Mouse (Mus musculus): ENCODE results near the gene Tex36.

The Tex36 gene

DNA sequence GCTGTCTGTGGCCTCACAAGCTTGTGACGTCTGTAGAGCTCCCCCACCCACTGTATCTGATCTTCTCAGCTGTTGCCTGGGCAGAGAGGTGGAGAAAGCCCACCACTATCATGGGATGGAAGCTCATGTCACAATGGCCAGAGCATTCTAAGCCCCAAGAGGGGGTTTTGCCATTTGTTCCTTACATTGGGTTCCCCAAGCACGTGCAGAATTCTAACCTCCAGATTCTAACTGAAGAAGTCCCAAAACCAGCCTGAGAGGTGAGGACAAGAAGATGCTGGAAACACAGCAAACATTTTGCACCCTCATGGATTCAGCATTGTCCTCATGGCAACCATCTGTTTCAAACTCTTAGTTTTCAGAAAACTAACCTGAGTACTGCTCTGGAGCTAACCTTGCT lies at the start of gene Tex36:
TSS of gene Tex36 (minus strand) at position 101 of the 400 bp plus-strand sequence.
- no peak for ATAC-seq (ENCODE audit: low TSS enrichment)

DNA sequence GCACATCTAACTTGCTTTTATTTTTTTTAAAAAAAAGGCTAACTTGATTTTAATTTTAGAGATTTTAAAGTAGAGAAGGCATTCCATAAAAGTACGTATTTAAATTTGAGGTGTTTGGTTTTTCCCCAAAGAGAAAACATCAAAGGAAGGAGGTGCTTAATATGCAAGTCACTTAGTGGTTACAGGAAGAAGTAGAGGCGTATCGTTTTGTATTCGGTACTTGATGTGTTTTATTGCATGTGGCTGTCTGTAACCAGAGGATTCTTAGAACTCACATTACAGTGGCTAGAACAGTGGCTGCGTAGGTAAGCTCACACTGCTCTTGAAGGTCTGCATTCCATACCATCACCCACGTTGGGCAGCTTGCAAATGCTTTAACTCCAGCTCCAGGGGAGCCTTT lies 43.8 kb upstream of the Tex36 start:
- no peak for ATAC-seq (ENCODE audit: low TSS enrichment)

DNA sequence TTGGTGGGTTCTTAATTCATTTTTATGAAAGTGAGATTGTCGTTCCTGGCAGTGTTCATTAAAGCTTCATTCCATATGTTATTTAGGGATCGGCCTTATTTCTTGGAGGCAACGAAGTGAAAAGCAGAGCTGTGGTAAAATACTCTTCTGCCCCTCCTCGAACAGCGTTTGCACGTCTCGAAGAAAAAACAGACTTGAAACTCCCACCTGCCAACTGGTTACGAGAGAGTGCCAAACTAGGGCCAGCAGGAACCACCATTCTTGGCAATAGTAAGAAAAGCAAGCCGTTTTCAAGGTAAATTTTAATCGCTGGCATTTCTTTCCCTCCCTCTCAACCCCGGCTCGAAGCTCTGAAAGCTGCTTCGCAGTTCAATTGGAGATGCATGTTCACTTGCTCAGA lies 36.9 kb upstream of the Tex36 start:
- no peak for ATAC-seq (ENCODE audit: low TSS enrichment)

DNA sequence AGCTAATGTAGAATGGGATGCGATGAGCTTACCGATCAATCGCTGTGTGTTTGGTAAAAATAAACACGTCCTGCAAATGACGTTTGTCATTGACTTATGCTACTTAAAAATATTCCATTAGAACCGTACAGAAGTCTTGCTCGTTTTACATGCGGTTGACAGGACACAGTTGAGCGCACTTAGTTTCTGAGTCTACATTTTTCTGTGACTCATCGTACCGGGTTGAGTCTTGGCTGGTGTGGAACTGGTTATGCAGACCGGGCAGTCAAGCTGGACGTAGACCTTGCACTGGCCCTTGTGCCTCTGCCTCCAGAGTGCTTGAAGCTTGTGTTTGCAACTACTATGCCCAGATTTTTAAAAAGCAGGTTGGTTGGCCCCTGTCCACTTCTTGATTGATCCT lies 36.3 kb upstream of the Tex36 start:
- no peak for ATAC-seq (ENCODE audit: low TSS enrichment)

DNA sequence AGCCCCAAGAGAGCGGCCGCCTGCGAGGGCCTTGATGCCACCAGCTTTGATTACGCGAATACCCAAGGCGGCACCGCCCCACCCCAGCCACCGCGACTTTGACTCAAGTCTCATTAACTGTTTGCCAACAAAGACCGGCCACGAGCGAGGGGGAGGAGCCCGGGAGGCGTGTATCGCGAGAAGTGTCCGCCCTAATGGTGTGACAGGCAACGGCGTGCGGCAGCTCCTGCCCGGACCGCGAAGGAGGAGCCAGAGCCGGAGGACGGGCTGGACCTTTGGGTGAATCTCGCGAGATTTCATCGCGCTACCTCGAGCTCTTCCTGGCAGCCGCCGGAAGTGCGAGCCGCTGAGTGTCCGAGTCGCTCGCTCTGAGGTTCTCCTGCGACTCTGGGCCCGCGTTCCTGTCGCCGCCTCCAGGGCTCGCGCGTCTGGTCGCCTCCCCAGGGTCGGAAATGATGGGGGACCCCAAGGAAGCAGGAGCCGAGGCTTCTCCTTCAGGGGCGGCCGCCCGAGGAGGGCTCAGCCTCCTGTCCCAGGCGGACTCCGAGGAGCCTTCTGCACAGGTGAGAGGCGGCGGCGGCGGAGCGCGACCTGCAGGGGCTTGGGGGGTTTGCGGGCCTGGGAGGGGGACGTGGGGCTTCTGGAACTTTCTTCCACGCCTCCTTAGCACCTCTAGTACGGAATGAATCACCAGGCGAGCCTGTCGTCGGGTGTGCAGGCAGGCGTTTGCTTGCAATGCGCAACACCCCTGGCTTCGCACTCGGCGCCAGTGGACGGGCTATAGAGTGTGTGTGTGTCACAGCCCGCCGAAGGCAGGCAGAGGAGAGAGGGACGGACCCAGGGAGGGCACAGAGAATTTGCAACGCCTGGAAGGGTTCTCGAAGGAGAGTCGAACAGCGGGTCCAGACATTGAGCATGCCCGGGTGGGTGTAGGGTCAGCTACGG lies 35.7 kb upstream of the Tex36 start, which contains the start of gene Edrf1:
TSS of gene Edrf1 (plus strand) at position 183 of the 945 bp plus-strand sequence.
- peak; percentile 93 for ATAC-seq (ENCODE audit: low TSS enrichment)

DNA sequence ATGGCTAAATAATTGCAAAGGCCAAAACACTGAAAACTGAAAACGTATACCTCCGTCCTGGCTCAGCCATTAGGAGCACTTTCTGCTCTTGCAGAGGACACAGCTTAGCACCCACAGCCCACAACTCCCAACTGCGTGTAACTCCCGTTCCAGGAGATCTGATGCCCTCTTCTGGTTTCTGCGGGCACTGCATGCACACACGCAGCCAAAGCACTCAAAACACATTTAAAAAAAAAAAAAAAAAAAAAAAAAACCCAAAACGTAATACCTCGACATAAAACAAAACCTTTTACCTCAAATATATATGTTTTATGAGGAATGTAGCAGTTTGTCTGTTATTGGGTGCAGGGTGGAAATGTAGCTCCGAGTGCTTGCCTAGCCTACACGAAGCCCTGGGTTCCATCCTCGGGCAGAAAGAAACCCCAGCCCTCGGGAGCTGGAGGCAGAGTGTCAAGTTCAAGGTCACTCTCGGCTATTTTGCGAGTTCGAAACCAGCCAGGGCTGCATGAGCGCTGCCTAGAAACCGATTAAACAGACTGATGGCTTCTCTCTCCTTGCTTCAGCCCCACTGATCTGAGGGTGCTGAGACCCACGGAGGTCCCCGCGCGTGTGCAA lies 34.9 kb upstream of the Tex36 start:
- 0 out of 2 replicates have a peak, but pooled peaks have one; percentile 21 for ATAC-seq (ENCODE audit: low TSS enrichment)

DNA sequence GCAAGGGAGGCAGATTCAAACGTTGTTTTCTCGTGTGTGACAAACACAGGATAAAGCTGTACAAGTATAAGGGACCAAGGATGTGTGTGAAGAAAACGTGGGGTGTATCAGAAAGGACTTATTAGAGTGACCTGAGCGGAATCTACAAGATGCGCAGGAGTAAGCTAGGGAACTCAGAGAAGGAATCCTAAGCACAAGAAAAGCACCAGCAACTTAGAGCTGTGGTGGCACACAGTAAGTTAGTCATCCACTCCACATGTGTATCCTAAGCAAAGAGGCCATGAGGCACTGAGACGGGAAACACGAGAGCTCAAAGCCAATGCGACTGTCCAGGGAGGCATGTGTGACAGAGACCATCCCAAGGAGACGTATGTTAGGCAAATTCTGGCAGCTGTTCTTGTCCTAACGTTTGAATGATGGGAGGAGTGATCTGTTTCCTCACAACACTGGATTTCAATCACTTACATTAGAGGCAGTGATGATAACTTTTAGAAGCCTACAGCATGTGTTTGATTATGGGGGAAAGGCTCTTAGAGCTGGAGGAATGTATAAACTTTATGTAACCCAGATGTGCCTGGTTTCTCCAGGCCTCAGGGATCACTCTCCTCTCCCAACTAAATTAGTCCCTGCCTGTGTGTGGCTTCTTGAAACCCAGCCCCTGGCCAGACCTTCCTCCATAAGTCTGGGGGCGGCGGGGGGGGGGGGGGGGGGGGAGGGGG lies 33.1 kb upstream of the Tex36 start:
- ATAC-seq (ENCODE audit: low TSS enrichment), result no peak

DNA sequence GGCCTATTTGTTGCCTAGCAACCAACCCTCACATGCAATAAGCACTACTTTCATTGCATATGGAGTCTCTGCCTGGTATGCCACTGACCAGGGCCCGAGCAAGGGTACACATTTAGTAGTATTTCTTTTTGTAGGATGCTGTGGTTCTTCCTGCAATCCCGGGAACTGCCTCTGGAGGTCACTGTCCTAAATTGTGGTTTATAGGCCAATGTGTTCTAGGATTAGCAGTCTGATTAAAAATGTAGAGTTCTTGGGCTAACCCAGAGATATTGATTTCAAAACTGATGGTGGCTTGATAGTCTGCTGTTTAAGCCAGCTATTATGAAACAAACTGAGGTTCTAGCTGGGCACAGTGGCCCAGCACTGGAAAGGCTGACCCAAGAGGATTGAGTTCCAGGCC lies 30.5 kb upstream of the Tex36 start:
- no peak for ATAC-seq (ENCODE audit: low TSS enrichment)

DNA sequence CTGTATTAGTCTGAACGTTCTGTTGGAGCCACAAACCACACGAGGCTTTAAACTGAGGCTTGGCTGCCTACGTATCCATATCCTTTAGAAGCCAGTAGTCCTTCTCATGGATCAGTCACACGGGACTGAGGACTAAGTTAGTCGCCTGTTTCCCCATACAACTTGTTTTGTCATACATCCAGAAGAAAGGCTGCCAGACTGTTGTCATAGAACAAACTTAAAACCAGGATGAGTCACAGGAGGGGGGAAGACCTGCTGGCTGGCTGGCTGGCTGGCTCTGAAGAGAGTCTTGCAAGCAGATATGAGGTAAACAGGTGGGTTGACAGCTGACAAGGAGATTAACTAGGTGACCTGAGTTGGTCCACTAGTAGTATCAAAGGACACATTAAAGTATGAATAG lies 28.9 kb upstream of the Tex36 start:
- ATAC-seq (ENCODE audit: low TSS enrichment), result no peak

DNA sequence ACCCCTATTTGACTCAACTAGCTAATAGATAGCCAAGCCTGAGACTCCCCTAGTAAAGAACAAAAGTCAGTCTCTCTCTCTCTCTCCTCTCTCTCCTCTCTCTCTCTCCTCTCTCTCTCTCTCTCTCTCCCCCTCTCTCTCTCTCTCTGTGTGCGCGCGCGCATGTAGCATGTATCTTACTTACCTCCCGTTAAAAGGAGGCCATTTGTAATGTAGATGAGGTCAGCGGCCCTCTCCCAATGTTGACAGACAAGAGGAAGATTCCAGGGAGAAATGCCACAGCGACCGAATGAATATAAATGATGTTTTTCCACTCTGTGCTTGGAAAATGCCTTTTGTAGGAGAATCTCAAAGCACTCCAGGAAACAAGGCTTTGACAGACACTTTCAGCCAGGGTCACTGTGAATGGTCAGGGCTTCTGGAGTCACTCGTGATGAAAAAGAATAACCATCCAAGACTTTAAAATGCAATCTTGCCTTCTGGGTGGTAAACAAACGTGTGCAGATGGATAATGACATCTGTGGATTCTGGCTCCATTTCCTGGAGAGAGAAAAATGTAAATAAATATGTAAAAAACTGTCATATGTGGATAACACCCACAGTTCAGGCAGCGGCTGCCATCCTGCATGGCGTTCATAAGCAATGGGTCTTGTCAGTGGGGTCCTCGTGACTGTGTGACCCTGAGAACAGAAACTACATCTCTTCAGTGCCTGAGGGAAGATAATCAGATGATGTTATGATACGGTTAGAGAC lies 25.4 kb upstream of the Tex36 start:
- no peak for ATAC-seq (ENCODE audit: low TSS enrichment)

DNA sequence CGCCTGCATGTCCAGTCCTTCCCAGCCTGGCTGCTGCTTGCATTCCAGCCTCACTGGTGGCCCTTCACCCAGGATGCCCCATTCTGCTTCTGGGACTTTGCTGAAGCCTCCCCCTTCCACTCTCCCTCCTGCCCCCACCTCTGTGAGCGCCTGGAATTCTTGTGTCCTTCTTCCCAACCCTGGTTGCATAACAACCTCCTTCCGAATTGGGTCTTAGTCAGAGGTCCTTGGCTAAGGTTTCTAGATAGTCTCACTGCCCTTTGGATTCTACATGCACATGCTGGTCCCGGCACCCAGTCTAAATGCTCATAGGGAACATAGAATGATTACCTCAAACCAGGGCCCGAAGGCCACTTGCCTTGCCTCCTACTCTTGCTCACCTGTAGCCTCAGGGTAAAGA lies 21.3 kb upstream of the Tex36 start:
- ATAC-seq (ENCODE audit: low TSS enrichment), result no peak

DNA sequence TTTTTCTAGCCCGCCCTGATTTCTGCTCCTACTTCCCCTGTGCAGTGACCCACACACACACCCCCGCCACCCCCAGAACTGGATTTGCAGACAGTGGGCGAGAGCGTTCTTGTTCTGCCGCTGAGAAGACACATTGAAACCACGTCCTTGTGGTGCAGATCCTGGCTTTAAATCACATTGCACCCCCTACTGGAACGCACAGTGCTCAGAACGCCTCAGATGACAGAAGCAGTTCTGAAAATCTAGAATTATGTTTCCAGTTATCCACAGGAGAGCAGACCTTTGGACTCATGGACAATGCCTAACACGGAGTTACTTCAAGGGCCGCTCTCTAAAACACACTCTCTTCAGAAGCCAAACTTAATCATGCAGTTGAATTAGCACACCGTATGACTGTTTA lies 18.8 kb upstream of the Tex36 start:
- ATAC-seq (ENCODE audit: low TSS enrichment), result peak; percentile 95

DNA sequence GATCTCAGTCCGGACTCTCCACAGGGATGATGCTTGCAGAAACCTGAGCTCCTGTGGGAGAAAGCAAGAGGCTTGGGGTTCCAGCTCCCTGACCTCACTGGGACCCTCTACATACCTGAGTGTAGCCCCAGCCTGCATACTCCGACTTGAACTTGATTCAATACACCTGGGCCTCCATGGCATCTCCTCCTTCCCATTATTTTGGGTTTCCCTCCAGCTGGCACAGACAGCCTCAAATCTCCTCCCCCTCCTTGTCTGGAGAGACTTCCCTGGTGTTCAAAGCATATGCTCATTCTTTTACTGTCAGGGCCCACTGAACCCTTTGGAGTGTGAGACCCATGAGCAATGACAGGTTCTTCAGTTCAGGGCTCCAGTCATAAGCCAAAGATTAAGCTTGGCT lies 11.0 kb upstream of the Tex36 start:
- ATAC-seq (ENCODE audit: low TSS enrichment), result no peak

DNA sequence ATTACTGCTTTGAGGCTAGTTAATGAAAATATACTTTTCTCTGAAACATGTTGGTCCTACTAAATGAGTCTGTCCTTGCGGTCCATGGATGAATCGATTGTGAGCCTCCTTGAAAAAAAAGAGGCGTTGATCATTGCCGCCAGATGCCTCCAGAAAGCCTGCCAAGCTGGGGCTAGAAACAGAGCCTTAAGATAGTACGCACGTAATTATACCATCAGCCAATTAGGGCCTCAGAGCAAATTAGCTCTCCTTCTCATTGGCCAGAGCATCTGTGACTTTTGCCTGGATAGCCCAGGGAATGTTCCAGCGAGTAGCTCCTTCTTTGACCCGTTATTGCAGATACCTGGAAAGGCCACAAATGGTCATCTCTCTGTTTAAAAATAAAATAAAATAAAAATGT lies 7.6 kb upstream of the Tex36 start:
- ATAC-seq (ENCODE audit: low TSS enrichment), result 0 out of 2 replicates have a peak, but pooled peaks have one; percentile 68

DNA sequence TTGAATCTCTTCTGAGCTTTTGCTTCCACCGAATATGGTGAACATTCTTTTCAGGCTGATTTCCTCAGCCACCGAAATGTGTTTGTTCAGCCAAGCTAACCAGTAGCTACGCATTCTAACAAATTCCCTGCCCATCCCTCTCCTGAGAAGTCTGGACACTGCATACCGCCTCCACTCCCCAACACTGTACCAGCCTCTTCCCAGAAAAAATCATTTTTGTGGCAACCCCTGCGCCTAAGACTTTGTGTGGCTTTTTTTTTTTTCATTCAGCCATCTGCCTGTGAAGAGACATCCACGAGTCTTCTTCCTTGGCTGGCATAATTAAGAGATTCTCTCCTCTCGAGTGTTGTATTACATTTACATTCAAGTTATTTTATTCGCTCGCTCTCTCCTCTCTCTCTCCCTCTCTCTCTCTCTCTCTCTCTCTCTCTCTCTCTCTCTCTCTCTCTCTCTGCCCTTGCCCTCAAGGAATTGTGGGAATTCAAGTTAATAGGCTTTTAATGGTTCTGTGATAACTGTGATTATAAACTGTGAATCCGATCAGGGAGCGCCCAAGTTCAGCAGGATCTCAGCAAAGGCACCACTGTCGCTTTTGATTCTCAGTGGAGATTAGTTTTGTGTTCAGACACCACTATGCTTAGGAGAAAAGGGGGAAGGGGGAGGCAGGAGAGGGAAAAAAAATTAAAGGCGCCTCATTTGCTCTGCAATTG lies 6.8 kb upstream of the Tex36 start:
- peak; percentile 86 for ATAC-seq (ENCODE audit: low TSS enrichment)

DNA sequence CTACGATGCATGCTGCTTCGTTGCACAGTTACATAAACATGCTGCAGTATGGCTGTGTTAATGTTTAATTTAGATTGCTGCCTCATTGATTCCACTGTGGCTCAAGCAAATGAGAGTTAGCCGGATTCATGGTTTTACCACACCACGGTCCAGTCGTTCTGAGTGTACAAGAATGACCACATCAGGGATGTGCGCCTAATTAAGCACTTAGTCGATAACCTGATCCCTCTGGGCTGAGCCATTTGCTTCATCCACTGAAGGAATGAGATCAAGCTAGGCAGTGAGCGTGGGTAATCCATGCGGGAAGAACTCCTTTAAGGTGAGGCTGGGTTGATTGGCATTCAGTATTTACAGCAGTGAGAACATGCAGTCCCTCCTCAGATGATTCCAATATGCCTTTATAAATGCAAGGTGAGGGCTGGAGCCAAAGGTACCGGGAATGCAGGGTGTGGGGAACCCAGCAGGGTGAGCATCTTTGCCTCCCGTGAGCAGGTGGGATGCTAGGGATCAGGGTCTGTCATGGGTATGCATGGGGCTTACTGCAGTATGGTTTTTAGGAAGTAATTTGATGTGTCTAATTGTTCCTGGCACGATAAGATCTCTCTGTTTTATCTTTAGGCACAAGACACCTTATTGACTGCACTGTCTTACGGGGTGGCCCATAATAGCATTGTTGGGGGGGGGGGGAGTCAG lies 6.1 kb upstream of the Tex36 start:
- ATAC-seq (ENCODE audit: low TSS enrichment), result no peak

DNA sequence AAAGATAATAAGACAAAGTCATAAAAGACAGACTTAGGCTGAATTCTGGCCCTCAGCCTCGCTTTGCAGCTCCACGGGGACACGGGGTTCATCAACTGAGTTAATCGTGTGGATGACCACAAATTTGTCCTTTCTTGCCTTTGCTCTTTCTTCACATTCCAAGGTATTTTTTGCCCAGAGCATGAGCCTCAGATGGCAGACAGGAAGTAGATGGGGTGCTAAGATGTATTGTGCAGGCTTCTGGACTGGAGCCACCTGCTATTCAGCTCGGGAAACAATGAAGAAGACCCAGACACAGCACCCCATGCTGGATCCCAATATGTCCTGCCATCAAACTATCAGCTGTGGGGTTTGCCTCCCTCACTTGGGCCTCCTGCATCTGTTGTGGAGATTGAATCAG lies 5.4 kb upstream of the Tex36 start:
- ATAC-seq (ENCODE audit: low TSS enrichment), result no peak

DNA sequence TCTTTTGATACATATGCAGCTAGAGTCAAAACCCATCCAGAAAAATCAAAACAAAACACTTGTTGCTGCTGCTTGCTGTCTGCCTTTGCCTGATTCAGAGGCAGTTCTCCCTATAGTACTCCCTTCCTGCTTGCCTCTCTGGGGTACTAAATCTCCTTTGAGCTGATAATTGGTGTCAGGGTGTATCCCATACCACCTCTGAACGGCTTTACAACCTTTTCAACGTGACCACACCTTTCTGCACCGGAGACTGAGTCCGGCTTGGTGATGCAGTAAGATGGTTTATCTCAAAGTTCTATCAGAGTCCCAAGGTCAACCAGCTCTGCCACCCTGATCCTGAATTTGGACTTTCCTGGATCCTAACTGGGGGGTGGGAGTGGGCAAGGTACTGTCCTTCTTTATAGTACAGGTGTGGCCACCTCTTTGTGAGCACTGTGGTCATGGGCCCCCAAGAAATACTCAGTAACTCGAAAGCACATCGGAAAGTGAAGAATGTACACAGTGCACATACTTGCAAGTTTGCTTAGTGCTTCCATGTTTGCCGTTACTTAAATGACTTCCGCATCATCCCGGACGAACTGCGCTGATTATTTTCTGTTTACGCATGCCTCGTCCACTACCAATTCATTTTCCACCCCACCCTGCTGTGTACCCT lies 2.6 kb upstream of the Tex36 start:
- no peak for ATAC-seq (ENCODE audit: low TSS enrichment)

DNA sequence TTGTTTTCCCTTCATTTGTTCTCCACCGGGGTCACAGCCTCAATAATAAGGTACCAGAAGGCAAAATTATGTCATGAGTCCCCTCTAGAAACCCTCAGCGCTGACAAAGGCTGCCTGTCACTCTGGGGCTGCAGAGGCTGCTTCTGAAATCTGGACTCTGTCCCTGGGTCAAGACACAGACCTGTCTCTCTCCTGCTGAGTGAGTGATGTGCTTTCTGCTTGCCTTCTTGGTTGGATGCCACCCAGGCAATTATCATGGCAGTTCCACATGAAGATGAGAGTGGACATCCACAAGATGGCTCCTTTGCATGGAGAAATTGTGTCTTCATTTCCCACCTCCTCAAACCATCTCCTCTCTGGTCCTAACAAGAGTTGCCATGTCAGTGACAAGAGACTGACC lies 1.2 kb upstream of the Tex36 start:
- no peak for ATAC-seq (ENCODE audit: low TSS enrichment)

DNA sequence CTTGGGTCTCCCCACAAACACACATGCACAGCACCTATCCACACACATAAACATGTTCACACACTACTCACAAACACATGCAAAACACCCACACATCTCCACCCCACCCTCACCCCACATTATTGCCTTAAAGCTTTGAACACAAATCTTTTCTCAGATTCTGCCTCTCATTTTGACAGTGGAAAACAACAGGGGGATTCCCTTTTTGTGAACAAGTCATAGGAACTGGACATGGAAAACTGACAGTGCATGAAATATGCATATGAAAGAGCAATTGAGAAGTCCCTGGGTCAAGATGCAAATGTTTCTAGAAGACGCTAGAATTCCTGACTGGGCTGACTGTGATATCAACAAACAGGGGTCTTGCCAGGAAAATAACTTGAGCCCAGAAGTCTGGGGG lies 1.4 kb downstream of the Tex36 start:
- no peak for ATAC-seq (ENCODE audit: low TSS enrichment)
